Comparison of ENCODE assay signal across 9 mouse cellular contexts in genomic region chr10:85591986-85592385, GRCm38 (mm10).
A peak's percentile ranks its signal among the peaks of the same experiment; 100 is the strongest.
DNase-seq lines count a peak whose midpoint lies in the region; ATAC-seq and TF ChIP-seq lines count a peak whose summit lies in the region.
"Had no signal": no experiment of that assay in that cellular context is flagged by ENCODE, and none has a peak within 500 bp of the region (broad histone marks: within the 10 kb centered on the region; RNA-seq: fewer than 3 reads in every experiment).

No protein-coding gene starts in this region.

- H3K36me3 ChIP-seq in forebrain, embryonic 13.5 days (ENCODE audit: poor library complexity, severe bottlenecking) = no peaks in the 10 kb centered on the region
- no peaks in the 10 kb centered on the region for H3K36me3 ChIP-seq in forebrain, embryonic 10.5 days (replicated peaks)
- H3K36me3 ChIP-seq in ES-E14 (ENCODE audit: control insufficient read depth, insufficient read depth, low read length, poor library complexity, severe bottlenecking) = no peaks in the 10 kb centered on the region
- H3K36me3 ChIP-seq in forebrain, postnatal 0 days (ENCODE audit: insufficient read depth) = no peaks in the 10 kb centered on the region
- H3K36me3 ChIP-seq in midbrain, embryonic 13.5 days = no peaks in the 10 kb centered on the region
- no peaks in the 10 kb centered on the region for H3K36me3 ChIP-seq in heart, adult 2 months (ENCODE audit: control insufficient read depth, insufficient read depth, low read length)

- in situ Hi-C loops in ES-E14 (cut with MboI; ENCODE audit: low sequenced_read_pairs in 2 of 2, unreplicated experiment in 2 of 2) = no loop called here

- no peak overlapping the region for H3K4me3 ChIP-seq in forebrain, embryonic 13.5 days
- H3K4me3 ChIP-seq in forebrain, embryonic 10.5 days = no peak overlapping the region
- peak overlapping the region in 1 of 2 experiments; percentile 38; a peak in 1 of 4 replicates for H3K4me3 ChIP-seq in ES-E14 (ENCODE audit: insufficient read depth in 1 of 2, low read depth in 1 of 2, low read length in 2 of 2, poor library complexity in 1 of 2, severe bottlenecking in 1 of 2)
- H3K4me3 ChIP-seq in forebrain, postnatal 0 days (ENCODE audit: low read depth, low read length) = no peak overlapping the region
- no peak overlapping the region for H3K4me3 ChIP-seq in midbrain, embryonic 13.5 days (replicated peaks)
- H3K4me3 ChIP-seq in heart, adult 2 months = no peak overlapping the region
- H3K4me3 ChIP-seq: gastrocnemius, adult 2 months had no signal

- H3K4me2 ChIP-seq in forebrain, embryonic 13.5 days = no peak overlapping the region
- no peak overlapping the region for H3K4me2 ChIP-seq in forebrain, postnatal 0 days (ENCODE audit: low read depth)
- no peak overlapping the region for H3K4me2 ChIP-seq in midbrain, embryonic 13.5 days (replicated peaks)

- no peak for DNase-seq in forebrain, embryonic 10.5 days (ENCODE audit: extremely low spot score, low spot score)
- DNase-seq in ES-E14 (ENCODE audit: low read depth, low spot score) = peak; percentile 65
- DNase-seq in forebrain, postnatal 0 days = peak; percentile 53
- DNase-seq in thymus, postnatal 4 days = no peak
- no peak for DNase-seq in heart, adult 2 months
- DNase-seq: gastrocnemius, adult 2 months had no signal

- peak; percentile 63; the same call in 1 of the 2 replicates for ATAC-seq in forebrain, embryonic 13.5 days
- peak; percentile 77 for ATAC-seq in forebrain, postnatal 0 days
- ATAC-seq in midbrain, embryonic 13.5 days = peak; percentile 72; the same call in 1 of the 2 replicates
- ATAC-seq in frontal cortex, adult (ENCODE audit: low TSS enrichment) = no peak

- H3K79me2 ChIP-seq in heart, adult 2 months (replicated peaks; ENCODE audit: control insufficient read depth, insufficient read depth, low read length) = no peaks in the 10 kb centered on the region

- WGBS in forebrain, embryonic 13.5 days = 41% methylated on average over 6 of the region's 6 CpGs
- WGBS in forebrain, embryonic 10.5 days = 57% methylated on average over 6 of the region's 6 CpGs
- WGBS in forebrain, postnatal 0 days = 34% methylated on average over 6 of the region's 6 CpGs
- 41% methylated on average over 6 of the region's 6 CpGs for WGBS in midbrain, embryonic 13.5 days
- 42% methylated on average over 6 of the region's 6 CpGs for WGBS in heart, adult 2 months

- TF ChIP-seq EP300 in heart, adult 2 months (IDR thresholded peaks at IDR 0.05; ENCODE audit: insufficient read depth, low read depth, low read length) = no peak

- no peaks in the 10 kb centered on the region for H3K27me3 ChIP-seq in forebrain, embryonic 13.5 days
- no peaks in the 10 kb centered on the region for H3K27me3 ChIP-seq in forebrain, embryonic 10.5 days (ENCODE audit: poor library complexity, severe bottlenecking)
- H3K27me3 ChIP-seq in forebrain, postnatal 0 days (ENCODE audit: insufficient read depth, low read length) = no peaks in the 10 kb centered on the region
- no peaks in the 10 kb centered on the region for H3K27me3 ChIP-seq in midbrain, embryonic 13.5 days
- no peaks in the 10 kb centered on the region for H3K27me3 ChIP-seq in heart, adult 2 months (ENCODE audit: control insufficient read depth, insufficient read depth, low read length)

- TF ChIP-seq CTCF in forebrain, postnatal 0 days (IDR thresholded peaks at IDR 0.05; ENCODE audit: low read depth) = no peak
- no peak for TF ChIP-seq CTCF in heart, adult 2 months (IDR thresholded peaks at IDR 0.05)

- no peaks in the 10 kb centered on the region for H3K9me3 ChIP-seq in forebrain, embryonic 13.5 days (replicated peaks)
- no peaks in the 10 kb centered on the region for H3K9me3 ChIP-seq in forebrain, embryonic 10.5 days
- H3K9me3 ChIP-seq in ES-E14 (ENCODE audit: control insufficient read depth, insufficient read depth, low read depth, low read length) = no peaks in the 10 kb centered on the region
- no peaks in the 10 kb centered on the region for H3K9me3 ChIP-seq in forebrain, postnatal 0 days (ENCODE audit: low read length)
- no peaks in the 10 kb centered on the region for H3K9me3 ChIP-seq in midbrain, embryonic 13.5 days

- no peak overlapping the region for H3K9ac ChIP-seq in forebrain, embryonic 13.5 days
- no peak overlapping the region for H3K9ac ChIP-seq in ES-E14 (ENCODE audit: insufficient read depth, low read depth, low read length, poor library complexity, severe bottlenecking)
- H3K9ac ChIP-seq in forebrain, postnatal 0 days = no peak overlapping the region
- no peak overlapping the region for H3K9ac ChIP-seq in midbrain, embryonic 13.5 days (replicated peaks)
- no peak overlapping the region for H3K9ac ChIP-seq in heart, adult 2 months (ENCODE audit: low read depth, low read length)

- H3K4me1 ChIP-seq in forebrain, embryonic 13.5 days = peaks cover 4% of the 10 kb centered on the region; the same call in 1 of the 2 replicates
- H3K4me1 ChIP-seq in forebrain, embryonic 10.5 days = peaks cover 7% of the 10 kb centered on the region
- peaks cover 2 to 8% of the 10 kb centered on the region in 2 experiments; a peak in 2 of 4 replicates for H3K4me1 ChIP-seq in ES-E14 (ENCODE audit: control insufficient read depth in 2 of 2, insufficient read depth in 2 of 2, low read length in 2 of 2, poor library complexity in 1 of 2)
- H3K4me1 ChIP-seq in forebrain, postnatal 0 days (ENCODE audit: insufficient read depth) = peaks cover 3% of the 10 kb centered on the region; the same call in 1 of the 2 replicates
- peaks cover 12% of the 10 kb centered on the region for H3K4me1 ChIP-seq in midbrain, embryonic 13.5 days (replicated peaks)
- no peaks in the 10 kb centered on the region for H3K4me1 ChIP-seq in heart, adult 2 months (ENCODE audit: control insufficient read depth, insufficient read depth, low read length)

- intact Hi-C loops in heart, adult 2 months (cut with DNase I) = no loop called here

- TF ChIP-seq POLR2A in heart, adult 2 months (IDR thresholded peaks at IDR 0.05; ENCODE audit: insufficient read depth, low read depth, low read length) = no peak

- no peak overlapping the region for H3K27ac ChIP-seq in forebrain, embryonic 13.5 days
- no peak overlapping the region for H3K27ac ChIP-seq in forebrain, embryonic 10.5 days
- H3K27ac ChIP-seq in ES-E14 (ENCODE audit: insufficient read depth, low read depth, low read length, poor library complexity, severe bottlenecking) = no peak overlapping the region
- no peak overlapping the region for H3K27ac ChIP-seq in forebrain, postnatal 0 days (ENCODE audit: low read depth, low read length)
- no peak overlapping the region for H3K27ac ChIP-seq in midbrain, embryonic 13.5 days
- no peak overlapping the region for H3K27ac ChIP-seq in heart, adult 2 months
- H3K27ac ChIP-seq: gastrocnemius, adult 2 months had no signal

TF ChIP-seq in ES-E14, 5 proteins besides CTCF, POLR2A, EP300 and RAD21:
- TF ChIP-seq MAFK (IDR thresholded peaks at IDR 0.05; ENCODE audit: insufficient read depth, low read depth, low read length) = no peak
- TF ChIP-seq ZNF384 (IDR thresholded peaks at IDR 0.05; ENCODE audit: low read depth, low read length) = no peak
- no peak for TF ChIP-seq HCFC1 (IDR thresholded peaks at IDR 0.05; ENCODE audit: borderline replicate concordance, insufficient read depth, low read length)
- TF ChIP-seq ZC3H11A (IDR thresholded peaks at IDR 0.05; ENCODE audit: borderline replicate concordance, low read depth, low read length) = no peak
- TF ChIP-seq CHD2 (IDR thresholded peaks at IDR 0.05; ENCODE audit: low read depth, low read length) = no peak

Comparison
In these comparisons a context has a peak if more than half of its experiments do, and no peak if none do; other contexts are left out.
1. DNase-seq: peak in ES-E14 (single experiment) and forebrain, postnatal 0 days (single experiment); none in forebrain, embryonic 10.5 days (single experiment), thymus, postnatal 4 days (single experiment) and heart, adult 2 months (0 of 2).